Mouse (Mus musculus) urinary bladder, postnatal 36 days (tissue): ENCODE results near the gene Ntpcr.

Experiments used
- DNase-seq, 2 experiments: peaks; one replicate each; pipeline ENCODE4 v3.0.0; 2022; ENCODE audit warnings: low spot score in 2 of 2, mixed read lengths in 1 of 2

The Ntpcr gene

DNA sequence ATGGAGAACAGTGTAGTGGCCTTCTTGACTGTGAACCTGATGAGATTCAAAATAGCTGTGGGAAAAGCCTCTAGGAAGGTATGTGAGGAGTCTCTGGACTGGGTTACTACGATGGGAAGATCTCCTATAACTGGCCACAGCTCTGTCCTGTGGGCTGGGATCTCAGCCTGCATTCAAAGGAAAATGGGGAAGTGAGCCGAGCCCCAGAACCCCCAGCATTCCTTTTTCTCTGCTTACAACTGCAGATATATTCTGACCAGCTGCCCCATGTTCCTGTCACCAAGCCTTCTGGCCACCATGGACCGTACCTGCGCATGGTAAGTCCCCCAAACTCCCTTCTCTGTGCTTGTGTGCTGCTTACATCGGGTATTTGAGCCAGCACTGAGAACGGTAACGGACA, at the start of gene Ntpcr:
Gene Ntpcr (plus strand): TSS at position 218 of the 400 bp plus-strand sequence.
- no peak for DNase-seq

DNA sequence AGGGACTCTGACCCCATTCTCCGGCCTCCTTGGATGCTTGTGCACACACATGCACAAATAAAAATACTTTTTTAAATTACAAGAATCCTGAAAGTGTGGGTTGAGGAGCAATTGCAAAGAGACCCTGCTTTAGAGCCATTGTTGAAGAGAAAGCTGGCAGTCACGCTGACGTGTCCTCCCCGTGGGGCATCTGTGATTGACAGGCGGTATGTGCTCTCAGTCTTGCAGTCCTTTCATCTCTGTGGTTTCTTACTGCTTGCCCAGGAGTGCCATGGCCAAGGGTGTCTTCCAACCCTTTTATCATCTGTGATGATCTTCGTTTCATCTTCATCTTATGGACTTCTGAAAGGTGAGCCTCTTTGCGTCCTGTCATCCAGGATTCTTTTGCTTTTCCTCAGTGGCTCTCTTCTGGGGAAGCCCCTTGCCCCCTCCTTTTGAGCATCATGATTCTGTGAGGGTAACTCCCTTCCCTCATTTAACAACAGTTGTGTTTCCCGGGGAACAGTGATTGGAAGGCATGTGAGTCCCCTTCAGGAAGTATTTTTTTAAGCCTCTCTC, 48.8 kb upstream of the Ntpcr start:
- DNase-seq = no peak

DNA sequence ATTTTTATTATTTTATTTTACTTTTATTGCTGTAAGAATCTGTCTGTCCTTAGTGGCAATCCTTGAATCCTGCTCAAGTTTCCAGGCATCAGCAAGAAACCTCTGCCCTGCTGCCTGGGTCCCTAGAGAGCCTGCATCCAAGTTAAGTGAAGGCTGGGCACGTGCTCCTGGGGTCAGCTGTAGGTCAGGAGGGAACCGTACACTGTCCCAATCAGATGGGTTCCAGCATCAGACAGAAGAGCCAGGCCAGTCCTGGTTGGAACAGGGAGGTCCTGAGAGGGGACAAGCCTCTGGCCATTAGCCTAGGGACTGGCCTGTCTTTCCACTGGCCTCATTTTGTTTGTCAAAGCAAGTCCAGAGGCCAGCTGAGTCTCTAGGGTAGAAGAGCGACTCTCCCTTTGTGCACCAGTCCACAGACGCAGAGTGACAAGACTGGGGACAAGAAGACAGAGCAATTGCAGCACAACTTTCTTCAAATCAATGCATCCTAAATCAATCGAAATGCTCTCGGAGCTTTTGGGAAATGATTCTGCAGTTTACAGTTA, 44.5 kb upstream of the Ntpcr start:
- no peak for DNase-seq

DNA sequence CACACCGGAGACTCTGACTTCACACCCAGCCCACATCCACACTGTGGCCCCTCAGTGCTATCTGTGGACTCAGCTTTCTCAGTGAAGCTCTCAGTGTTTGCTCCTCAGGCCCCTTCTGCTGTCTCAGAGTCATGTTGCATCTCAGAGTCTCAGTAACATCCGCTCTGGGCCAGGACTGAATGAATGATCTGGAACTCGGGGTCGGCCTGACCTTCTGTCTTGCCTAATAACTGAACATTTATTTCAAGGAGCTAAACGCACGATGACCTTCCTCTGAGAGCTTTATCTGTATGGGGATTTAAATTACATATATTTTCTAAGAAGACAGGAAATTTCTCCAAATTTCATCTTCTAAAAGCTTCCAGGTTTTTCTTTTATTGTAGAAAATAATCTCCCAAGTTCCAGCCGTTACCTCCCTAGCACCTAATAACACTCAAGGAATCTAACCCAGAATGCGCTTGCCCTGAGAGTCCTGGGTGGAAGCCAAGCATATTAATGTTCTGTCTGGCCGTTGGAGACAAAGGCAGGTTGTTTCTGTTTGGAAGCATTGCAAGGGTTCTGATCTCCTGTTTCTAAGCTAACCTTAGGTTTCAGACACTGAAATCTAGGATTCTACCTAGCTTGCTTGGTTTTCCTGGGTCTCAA, 43.4 kb upstream of the Ntpcr start:
- no peak for DNase-seq

DNA sequence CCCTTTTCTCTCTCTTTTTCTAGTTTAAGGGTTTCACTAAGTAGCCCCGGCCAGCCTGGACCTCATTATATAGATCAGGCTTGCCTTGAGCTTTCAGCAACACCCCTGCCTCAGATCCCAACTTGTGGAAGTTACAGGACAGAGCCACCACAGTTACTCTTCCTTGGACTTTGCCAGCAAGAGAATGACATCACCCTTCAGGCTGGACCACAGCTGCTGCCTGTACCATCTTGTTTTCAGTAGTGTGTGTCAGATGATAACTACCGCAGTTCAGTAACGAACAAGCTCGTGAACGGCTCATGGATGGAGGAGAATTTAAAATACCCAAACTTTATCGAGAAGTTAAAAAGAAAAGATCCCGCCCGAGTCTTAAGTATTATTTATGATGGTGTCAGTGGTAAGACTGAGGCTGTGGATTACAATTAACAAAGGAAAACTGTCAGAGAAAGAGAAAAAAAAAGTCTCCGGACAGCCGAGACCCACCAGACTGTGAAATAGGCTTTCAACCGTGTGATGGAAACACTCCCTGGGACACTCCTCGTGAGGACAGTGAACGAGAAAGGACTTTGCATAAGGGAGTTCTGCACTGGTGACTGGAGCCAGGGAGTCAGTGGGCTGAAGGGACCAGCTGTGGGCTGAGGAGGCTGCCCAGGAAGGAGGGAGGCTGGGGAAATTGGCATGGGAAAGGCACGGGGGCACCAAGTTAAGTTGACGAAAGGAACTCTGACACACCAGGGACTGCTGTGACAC, 39.4 kb upstream of the Ntpcr start:
- no peak for DNase-seq

DNA sequence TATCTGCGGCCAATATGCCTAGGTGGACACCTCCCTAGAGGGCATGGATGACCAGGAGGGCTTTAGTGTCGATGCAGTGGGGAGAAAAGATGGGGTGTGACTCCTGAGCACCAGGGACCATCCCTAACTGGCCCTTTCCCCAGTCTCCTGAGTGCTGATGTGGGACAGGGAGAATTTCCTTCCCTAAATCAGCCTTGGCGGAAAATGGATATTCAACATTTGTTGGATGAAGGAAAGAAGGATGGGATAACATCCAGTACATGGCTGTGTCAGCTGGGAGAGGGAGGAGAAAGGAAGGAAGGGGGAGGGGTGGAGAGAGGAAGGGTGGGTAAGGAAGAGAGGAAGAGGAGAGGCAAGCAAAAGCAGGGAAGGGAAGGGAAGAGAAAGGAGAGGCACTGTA, 38.8 kb upstream of the Ntpcr start:
- DNase-seq = no peak

DNA sequence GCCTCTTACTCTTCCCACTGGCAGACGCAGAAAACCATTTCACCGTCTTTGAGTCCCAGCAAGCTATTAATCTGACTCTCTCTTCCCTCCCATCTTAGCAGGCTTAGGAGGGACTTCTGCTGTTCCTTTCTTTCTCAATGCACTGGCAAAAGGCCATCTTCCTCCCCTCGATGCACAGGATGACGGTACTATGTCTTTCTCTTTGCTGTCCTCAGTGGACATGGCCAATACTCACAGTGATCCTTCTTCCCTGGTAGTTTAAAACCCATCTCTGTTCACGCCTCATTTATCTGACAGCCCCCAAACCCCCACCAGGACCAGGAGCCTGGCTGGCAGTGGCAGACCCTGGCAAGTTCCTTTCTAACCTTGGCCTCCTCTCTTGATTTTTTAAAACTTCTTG, 37.3 kb upstream of the Ntpcr start:
- DNase-seq = peak in 1 of 2 experiments; percentile 13

DNA sequence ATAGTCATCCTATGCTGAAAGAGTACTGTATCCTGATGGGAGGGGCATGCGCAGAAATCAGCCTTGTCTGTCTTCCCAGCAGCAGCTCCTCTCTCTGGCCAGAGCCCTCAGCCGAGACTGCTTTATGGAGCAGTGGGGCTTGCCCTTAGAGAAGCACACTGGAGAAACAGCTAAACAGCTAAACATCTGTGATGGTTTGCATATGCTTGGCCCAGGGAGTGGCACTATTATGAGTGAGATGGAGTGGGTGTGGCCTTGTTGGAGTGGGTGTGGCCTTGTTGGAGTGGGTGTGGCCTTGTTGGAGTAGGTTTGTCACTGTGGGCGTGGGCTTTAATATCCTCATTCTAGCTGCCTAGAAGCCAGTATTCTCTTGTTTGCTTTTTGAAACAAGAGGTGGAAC, 36.6 kb upstream of the Ntpcr start:
- DNase-seq = no peak

DNA sequence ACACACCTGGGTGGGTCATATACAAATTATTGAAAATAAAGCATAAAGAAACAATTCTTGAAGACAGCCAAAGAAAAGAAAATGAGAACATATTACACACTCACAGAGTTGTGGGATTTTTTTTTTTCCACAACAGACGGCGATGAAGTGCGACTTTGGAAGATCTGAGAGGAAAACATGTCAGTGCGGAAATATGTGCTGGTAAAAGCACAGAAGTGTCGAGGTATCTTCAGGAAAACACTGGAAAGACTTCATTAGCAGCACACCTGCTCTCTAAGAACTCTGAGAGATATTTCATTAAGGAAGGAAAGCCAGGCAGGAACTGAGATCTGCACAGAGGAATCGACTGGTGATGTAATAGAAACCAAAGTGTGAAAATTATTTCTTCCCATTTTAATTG, 33.8 kb upstream of the Ntpcr start:
- DNase-seq = no peak

DNA sequence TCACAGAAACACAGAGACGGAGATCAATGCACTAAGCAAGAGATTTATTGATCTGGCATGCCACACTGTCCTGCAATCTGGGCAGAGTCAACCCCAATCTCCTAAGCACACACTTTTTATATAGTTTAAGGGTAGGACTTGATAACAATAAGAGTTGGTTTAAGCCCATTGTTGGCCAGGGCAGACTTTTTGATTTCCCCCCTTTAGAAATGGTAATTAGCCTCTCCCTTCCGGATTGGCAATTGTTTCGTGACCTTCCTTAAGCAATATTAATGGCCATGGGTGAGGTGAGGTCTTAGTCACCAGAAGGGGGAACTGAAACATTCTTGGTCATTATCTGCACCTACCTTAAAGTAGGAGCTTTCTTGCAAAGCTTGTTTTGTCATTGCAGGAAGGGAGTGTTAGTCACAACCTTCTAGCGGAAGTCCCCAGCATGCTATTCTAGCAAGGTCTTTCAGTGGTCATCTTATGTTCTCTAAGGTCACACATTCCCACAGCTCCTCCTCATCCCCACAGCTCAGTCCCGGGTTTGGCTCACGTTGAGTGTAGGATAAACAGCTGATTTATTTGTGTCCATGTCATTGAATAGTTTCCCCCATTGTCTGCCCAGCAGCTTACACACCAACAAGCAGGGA, 30.3 kb upstream of the Ntpcr start:
- no peak for DNase-seq

DNA sequence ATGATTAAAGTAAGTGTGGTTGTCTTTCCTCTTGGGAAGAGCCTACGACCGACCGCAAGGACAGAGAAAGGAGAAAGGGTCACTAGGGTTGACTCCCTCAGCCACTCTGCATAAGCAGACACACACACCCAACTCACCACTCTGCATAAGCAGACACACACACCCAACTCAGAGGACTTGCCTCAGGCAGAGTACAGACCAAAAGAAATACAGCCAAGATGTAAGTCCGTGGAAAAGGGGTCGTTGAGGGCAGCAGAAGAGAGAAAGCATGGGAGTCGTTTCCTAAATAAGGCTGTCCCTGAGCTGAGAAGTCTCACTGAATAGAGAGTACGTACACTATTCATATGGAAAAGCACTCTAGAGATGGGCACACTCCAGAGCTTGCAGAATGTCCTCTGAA, 29.4 kb upstream of the Ntpcr start:
- DNase-seq = no peak

DNA sequence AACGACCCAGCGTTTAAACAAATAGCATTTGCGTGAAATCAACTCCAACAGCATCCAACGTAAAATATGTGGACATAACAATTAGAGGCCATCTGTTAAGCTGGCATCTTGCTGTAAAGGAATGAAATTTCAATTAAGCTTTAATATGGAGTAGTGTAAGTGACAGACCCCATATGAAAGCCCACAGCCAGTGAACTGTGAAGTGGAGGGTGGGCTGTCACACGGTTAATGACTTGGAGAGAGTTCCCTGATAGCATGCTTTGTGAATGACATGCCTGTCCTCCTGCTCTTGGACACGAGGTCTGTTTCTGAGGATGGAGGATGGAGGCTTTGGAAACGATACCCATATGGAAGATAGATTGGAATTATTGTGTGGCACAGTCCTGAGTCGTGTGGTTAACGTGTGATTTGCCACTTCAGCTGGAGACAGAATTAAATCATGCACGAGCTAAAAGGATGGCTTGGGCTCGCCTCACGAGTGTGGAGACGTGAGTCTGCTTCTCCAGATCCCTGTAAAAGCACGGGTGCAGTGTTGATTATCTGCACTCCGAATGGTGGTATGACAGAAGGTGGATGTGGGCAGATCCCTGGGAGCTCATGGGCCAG, 26.8 kb upstream of the Ntpcr start:
- no peak for DNase-seq

DNA sequence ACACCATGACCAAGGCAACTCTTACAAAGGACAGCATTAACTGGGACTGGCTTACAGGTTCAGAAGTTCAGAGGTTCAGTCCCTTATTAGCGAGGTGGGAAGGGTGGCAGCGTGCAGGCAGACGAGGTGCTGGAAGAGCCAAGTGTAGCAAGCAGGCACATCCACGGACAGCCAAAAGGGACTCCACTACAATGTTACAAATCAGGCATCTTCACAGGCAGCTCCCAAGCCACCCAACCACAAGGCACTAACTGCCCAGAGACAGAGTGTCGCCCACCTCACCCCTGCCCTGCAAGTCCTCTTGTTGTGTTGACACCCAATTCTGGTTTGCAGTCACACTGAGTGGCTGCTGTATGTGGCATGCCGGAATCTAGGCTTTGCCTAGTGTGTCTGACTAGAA, 25.3 kb upstream of the Ntpcr start:
- no peak for DNase-seq

DNA sequence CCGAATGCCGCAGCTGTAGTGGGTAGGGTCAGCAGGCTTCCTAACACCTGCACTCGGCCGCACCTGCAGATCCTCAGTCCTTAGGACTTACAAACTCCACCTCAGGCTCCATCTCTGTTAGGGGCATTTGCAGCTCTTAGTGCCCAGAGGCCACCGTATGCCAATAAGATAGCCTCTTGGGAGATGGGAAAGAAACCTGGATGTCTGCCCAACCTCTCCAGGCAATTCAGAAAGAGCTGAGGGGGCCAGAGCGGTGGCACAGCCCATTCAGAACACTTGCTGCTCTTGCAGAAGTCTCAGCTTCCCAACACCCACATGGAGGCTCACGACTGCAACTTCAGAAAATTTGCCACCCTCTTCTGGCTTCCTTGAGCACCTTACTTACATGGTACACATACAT, 23.9 kb upstream of the Ntpcr start:
- no peak for DNase-seq

DNA sequence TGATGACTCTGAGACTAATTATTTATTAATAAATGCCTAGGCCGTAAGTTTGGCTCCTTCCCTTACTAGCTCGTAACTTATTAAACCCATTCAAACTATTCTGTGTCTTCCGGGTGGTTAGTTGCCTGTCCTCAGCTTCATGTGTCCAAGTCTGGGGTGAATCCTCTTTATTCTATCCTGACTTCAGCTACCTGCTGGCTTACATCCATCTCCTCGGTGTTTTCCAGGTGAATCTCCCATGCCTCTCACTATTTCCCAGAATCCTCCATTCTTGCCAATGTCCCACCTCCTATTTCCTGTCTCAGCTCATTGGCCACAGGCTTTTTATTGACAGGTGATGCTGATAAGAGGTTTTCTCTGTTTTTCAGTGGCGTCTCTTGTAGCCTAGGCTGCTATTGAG, 20.6 kb upstream of the Ntpcr start:
- no peak for DNase-seq

DNA sequence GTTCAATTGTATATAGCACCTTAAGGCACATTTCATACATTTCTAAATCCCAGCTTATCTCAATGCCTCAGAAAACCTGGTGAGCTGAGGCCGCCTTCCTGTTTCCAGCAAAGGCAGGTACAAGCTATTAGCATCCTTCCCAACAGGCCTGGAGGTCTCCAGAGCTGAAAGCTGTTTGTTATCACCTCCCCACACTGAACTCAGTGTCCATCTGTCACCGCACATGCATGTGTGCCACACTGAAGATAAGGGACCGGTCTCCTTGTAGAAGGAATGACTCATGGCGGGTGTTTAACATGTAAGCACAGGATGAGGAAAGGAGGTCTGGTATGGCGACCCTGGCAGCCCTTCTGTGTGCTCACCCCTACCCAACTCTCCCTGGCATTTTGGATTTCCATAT, 18.2 kb upstream of the Ntpcr start:
- no peak for DNase-seq

DNA sequence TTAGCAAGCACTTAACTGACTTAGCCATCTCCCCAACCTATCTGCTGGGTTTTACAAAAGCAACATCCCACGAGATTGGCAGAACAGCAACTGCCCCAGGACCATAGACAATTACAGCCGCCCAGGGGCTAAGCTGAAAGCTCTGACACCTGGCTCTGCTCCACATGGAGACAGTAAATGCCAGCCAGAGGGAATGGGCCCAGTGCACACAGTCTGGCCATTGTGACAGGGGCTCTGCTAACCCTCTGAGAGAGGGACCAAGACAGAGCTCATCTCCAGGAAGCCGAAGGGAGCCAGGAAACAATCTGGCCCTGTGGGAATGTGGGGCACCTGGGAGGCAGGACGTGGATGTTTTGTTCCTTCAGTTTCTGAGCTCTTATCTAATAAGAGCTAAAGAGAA, 13.6 kb upstream of the Ntpcr start:
- DNase-seq = no peak

DNA sequence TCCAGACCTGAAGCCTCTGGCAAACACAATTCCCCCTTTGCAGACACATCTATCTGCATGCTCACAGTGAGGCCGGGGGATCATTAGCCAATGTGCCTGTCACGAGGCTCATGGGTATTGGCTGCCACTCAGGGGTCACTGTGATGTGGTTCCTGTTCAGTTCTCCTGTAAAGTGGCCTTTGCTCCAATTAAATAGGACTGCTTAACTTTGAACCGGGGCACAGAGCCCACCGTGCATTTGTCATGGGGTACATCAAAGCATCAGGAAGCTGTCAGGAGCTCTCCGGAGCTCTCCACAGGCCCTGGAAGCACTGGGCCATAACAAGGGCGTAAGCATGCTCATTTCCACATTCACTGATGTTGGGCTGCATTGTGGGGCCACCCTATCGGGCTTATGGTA, 13.2 kb upstream of the Ntpcr start:
- no peak for DNase-seq

DNA sequence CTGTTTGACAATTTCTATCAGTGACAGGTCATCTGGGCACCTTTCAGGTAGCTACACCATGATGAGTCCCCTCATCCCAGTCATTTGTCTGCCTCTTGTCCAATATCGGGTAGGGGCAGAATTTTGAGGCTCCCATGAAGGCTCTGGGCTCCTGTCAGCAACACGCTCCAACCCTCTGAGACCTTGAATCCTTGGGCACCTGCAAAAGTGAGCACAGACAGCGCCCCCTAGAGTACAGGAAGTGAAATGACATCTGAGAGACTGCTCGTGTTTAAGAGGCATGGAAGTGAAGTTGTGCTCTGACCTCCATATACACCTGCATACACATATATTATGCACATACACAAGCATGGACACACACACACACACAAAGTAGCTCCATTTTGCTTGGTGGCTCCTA, 10.8 kb upstream of the Ntpcr start:
- DNase-seq = no peak

DNA sequence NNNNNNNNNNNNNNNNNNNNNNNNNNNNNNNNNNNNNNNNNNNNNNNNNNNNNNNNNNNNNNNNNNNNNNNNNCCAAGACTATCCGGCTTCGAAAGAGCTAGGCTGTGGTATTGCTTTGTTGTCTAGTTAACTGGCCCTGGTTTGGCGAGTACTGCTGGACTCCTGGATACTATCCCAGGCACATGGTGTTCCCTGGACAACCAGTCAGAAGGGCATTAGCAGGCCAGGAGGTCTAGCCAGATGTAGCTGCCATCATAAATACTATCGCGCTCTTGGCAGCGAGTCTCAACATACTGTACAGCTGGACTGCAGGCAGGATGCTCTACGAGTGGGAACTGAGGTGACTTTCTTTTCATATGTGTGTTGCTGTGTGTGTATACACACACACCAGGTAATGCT, 7.1 kb upstream of the Ntpcr start:
- no peak for DNase-seq

DNA sequence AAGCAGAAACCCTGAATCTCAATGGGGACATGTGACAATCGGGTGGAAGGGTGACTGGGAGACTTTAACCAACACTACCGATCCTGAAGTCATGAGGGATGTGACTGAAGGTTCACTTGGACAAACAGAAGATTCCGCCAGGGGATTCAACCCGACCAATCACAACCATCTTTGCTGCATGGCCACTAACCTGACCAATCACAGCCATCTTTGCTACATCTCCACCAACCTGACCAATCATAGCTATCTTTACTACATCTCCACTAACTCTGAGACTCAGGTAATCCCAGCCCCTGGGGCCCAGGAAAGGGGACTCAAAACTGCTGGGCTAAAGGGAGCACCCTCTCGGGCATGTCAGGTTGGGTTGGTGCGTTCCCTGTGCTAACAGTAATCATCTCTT, 6.3 kb upstream of the Ntpcr start:
- DNase-seq = no peak
